Mouse (Mus musculus): ENCODE results near the gene Mmadhc. TPM values are rescaled to one million over a fixed set of nuclear protein-coding genes. Genes with fewer than 3 reads are reported as not detected.

Mmadhc gene
- polyA plus RNA-seq, 1 experiment from 2014 or later: 167 TPM

DNA sequence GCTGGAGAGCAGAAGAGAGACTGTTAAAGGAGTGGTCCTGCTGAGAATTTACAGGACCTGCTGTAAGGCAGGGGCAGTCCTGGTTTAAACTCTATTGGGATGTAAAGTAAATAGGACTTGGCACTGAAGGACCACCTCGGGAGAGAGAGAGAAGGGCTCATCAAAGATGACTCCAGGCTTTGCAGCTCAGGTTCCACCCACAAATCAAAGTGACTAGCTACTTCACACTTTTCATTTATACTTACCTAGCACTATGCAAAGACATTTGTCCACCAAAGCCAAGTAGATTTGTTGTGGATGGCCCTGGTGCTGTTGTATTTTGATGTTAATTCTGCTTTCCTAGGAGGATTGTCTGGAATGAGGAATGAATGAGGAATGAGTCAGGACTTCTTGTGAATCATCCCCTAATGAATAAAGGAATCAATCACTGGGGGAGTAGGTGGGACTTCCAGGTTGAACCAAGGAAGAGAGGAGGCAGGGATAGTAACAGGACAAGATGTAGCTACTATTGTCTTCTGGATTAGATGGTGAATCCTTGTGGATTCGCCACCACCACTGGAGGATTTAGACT is 31.3 kb downstream of the Mmadhc start:
- 32% methylated on average over 2 of the region's 2 CpGs for WGBS
- no peaks in the 10 kb centered on the region for H3K27me3 ChIP-seq
- no peak for ATAC-seq (ENCODE audit: insufficient number of reproducible peaks, insufficient read depth, low FRiP score, low TSS enrichment, low read depth)
- no peaks in the 10 kb centered on the region for H3K36me3 ChIP-seq
- no peaks in the 10 kb centered on the region for H3K9me3 ChIP-seq
- no peak overlapping the region for H3K4me3 ChIP-seq (replicated peaks)
- H3K9ac ChIP-seq (replicated peaks): no peak overlapping the region
- H3K27ac ChIP-seq: no peak overlapping the region
- H3K4me2 ChIP-seq: no peak overlapping the region
- H3K4me1 ChIP-seq (replicated peaks): no peaks in the 10 kb centered on the region; the same call in 1 of the 2 replicates

DNA sequence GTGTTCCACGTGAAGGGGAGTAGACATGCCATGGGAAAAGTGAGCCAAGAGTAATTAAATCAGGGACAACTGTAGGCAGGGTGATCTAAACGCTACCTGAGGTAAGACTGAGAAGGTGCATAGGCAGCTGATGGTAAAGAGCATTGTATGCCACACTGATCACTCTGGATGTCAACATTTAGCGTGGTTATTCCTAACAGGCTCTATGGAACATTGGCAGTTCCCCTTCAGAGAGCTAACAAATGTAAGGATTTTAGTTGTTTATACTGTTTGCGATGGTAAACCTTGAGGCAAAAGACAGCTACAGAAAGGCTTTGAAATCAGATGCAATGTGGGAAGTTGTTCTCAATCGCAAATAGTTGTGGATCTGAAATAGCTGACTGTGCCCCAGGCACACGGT is 32.5 kb downstream of the Mmadhc start:
- no peak overlapping the region for H3K9ac ChIP-seq (replicated peaks)
- H3K4me3 ChIP-seq (replicated peaks): no peak overlapping the region
- H3K4me1 ChIP-seq (replicated peaks): no peaks in the 10 kb centered on the region; the same call in 1 of the 2 replicates
- H3K36me3 ChIP-seq: no peaks in the 10 kb centered on the region
- no peak overlapping the region for H3K4me2 ChIP-seq
- no peak overlapping the region for H3K27ac ChIP-seq
- no peaks in the 10 kb centered on the region for H3K9me3 ChIP-seq
- H3K27me3 ChIP-seq: no peaks in the 10 kb centered on the region
- no peak for ATAC-seq (ENCODE audit: insufficient number of reproducible peaks, insufficient read depth, low FRiP score, low TSS enrichment, low read depth)
- 76% methylated on average over 6 of the region's 6 CpGs for WGBS

DNA sequence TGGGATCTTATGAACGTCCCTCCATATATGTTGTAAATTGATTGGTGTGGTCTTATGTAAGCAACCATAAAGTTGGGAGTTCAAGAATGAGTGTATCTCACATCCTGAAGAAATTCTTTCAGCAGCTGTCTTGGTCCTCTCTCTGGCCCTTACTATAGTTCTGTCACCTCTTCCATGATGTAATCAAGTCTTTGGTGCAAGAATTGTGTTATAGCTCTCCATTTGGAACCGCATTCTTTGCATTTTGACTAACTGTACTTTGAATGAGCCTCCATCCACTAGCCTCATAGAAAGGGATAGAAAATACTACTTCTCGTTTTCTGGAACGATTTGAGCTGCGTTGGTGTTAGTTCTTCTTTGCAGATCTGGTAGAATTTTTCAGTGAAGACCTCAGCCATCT is 41.6 kb downstream of the Mmadhc start:
- 90% methylated on average over 5 of the region's 5 CpGs for WGBS
- H3K4me3 ChIP-seq (replicated peaks): no peak overlapping the region
- no peak for ATAC-seq (ENCODE audit: insufficient number of reproducible peaks, insufficient read depth, low FRiP score, low TSS enrichment, low read depth)

DNA sequence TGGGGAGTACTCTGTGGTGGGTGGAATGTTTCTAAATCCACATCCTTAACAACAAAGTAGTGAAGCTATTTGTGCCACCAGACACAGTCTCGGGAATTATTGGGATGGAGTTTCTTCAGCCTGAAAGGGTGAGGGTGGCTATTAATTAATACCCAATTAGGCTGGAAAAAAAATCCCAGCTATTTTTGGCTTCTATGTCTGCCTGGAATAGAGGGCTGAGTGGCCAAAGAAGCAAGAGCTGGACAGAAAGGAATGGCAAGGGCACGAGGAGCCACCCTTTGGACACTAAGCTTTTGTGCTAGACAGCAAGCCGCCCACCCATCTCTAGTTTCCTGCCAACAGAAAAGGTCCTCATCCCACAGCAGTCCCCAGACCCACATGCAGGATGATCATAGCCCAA is 48.0 kb downstream of the Mmadhc start:
- H3K27me3 ChIP-seq: no peaks in the 10 kb centered on the region
- no peak overlapping the region for H3K9ac ChIP-seq (replicated peaks)
- no peak for ATAC-seq (ENCODE audit: insufficient number of reproducible peaks, insufficient read depth, low FRiP score, low TSS enrichment, low read depth)
- no peak overlapping the region for H3K4me3 ChIP-seq (replicated peaks)
- no peaks in the 10 kb centered on the region for H3K4me1 ChIP-seq (replicated peaks)
- no peak overlapping the region for H3K27ac ChIP-seq
- H3K9me3 ChIP-seq: no peaks in the 10 kb centered on the region
- H3K4me2 ChIP-seq: no peak overlapping the region
- H3K36me3 ChIP-seq: no peaks in the 10 kb centered on the region
- WGBS: 82% methylated on average over 3 of the region's 3 CpGs

More for the DNA sequence above, 41.6 kb downstream of the Mmadhc start:
- Histone ChIP-seq H3K4me2 (no peak overlapping the region), H3K27ac (no peak overlapping the region), H3K27me3 (no peaks in the 10 kb centered on the region), H3K4me1 (replicated peaks) (no peaks in the 10 kb centered on the region), H3K36me3 (no peaks in the 10 kb centered on the region), H3K9me3 (no peaks in the 10 kb centered on the region), H3K9ac (replicated peaks) (no peak overlapping the region)

DNA sequence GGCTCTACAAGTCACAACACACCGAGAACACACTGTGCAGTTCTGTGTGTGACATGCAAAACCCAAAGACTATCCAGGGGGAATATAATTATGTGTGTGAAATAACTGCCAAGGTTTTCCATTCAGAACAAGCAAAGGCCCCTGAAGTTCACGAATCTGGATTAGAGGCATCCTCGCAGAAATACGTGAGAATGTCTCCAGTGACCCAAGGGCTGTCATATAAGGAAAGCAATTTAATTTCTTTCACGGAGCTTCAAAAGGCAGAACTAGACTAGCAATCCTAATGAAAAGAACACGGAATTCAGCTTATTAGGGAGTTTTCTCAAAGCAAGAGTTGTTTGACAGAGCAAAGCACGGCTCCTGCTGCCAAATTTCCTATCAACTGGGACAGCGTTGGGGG is 63.1 kb downstream of the Mmadhc start:
- Histone ChIP-seq H3K36me3 (no peaks in the 10 kb centered on the region), H3K27me3 (no peaks in the 10 kb centered on the region), H3K4me1 (replicated peaks) (no peaks in the 10 kb centered on the region), H3K9ac (replicated peaks) (no peak overlapping the region), H3K9me3 (0 out of 2 replicates have a peak, but pooled peaks cover 5% of the 10 kb centered on the region), H3K27ac (no peak overlapping the region), H3K4me2 (no peak overlapping the region), H3K4me3 (replicated peaks) (no peak overlapping the region)
- 83% methylated on average over 8 of the region's 8 CpGs for WGBS
- ATAC-seq (ENCODE audit: insufficient number of reproducible peaks, insufficient read depth, low FRiP score, low TSS enrichment, low read depth): no peak

Other genes with a start within 250 kb of the Mmadhc start
- 6.2 and 7.9 TPM in 2 replicates for gene Lypd6, start 230.4 kb downstream of the Mmadhc start, polyA plus RNA-seq (2016; fragmentation: Nextera tagmentation; extraction: Ambion mirVana)

All from limb, embryonic 12.5 days (tissue).